Mouse (Mus musculus) bone marrow macrophage, adult 2 months (primary cell): ENCODE results near the gene Pcsk5.

Experiments
- CTCF ChIP-seq: IDR thresholded peaks from 2 replicates; pipeline ENCODE4 v1.5.1; 2012; ENCODE audit warnings: low read depth, mild to moderate bottlenecking, low read length, moderate library complexity
- POLR2A ChIP-seq: IDR thresholded peaks from 2 replicates; pipeline ENCODE4 v1.6.1; 2012; ENCODE audit warnings: mild to moderate bottlenecking, low read depth, low read length, borderline replicate concordance

DNA sequence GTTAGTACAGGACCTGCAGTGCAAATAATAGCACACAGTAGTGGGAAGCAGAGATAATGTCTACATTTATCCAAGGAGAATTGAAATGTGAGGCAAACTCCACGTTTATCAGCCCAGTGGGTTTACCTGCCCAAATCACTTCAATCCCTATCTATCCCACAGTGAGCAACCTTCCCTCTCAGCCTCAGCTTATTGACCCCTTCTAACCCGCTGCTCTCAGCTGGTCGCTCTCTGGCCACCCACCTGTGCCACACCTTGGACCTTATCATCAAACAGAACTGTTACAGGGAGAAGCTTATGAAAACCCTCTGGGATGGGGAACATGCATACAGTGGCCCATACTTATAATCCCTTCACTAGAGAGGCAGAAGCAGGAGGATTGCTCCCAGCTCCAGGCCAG, 10.7 kb downstream of the Pcsk5 start:
- TF ChIP-seq CTCF (no peak), POLR2A (no peak)
